Mouse (Mus musculus) bone marrow macrophage, adult 2 months (primary cell): Measurements from ENCODE around the gene Cbx4.

Experiments
- CTCF ChIP-seq: IDR thresholded peaks from 2 replicates; pipeline ENCODE4 v1.5.1; 2012; ENCODE audit warnings: low read depth, mild to moderate bottlenecking, low read length, moderate library complexity
- POLR2A ChIP-seq: IDR thresholded peaks from 2 replicates; pipeline ENCODE4 v1.6.1; 2012; ENCODE audit warnings: mild to moderate bottlenecking, low read depth, low read length, borderline replicate concordance

GRCm38 (mm10) chr11:119035094-119035685 is 50.8 kb downstream of the Cbx4 start:
- TF ChIP-seq CTCF (no peak), POLR2A (no peak)
